17 mouse cellular contexts compared by ENCODE assay signal in genomic region chr6:125471921-125472320, GRCm38 (mm10). TPM values are rescaled to one million over a fixed set of nuclear protein-coding genes. Genes with fewer than 3 reads are reported as not detected.
A peak's percentile ranks its signal among the peaks of the same experiment; 100 is the strongest.
DNase-seq lines count a peak whose midpoint lies in the region; ATAC-seq and TF ChIP-seq lines count a peak whose summit lies in the region.
"Had no signal": no experiment of that assay in that cellular context is flagged by ENCODE, and none has a peak within 500 bp of the region (broad histone marks: within the 10 kb centered on the region; RNA-seq: fewer than 3 reads in every experiment).

No protein-coding gene starts in this region.

- DNase-seq in liver, embryonic 11.5 days (ENCODE audit: low spot score), result no peak
- DNase-seq in liver, postnatal 0 days, result no peak
- no peak for DNase-seq in right cerebral cortex, adult 2 months (ENCODE audit: low spot score in 2 of 2)
- DNase-seq in gastrocnemius, postnatal 14 days, result no peak
- DNase-seq: cerebellum, adult 11 months; kidney, postnatal 36 days; layer of hippocampus, postnatal 36 days; retina, postnatal 1 day had no signal

- no peak for TF ChIP-seq CTCF in liver, postnatal 0 days (IDR thresholded peaks at IDR 0.05; ENCODE audit: low read depth)
- TF ChIP-seq CTCF in bone marrow macrophage, adult 2 months (IDR thresholded peaks at IDR 0.05; ENCODE audit: low read depth, low read length), result no peak

- H3K4me2 ChIP-seq in hindbrain, embryonic 15.5 days, result no peak overlapping the region
- no peak overlapping the region for H3K4me2 ChIP-seq in hindbrain, embryonic 16.5 days (ENCODE audit: low read length)
- no peak overlapping the region; the same call in 1 of the 2 replicates for H3K4me2 ChIP-seq in liver, embryonic 11.5 days
- H3K4me2 ChIP-seq in liver, postnatal 0 days (ENCODE audit: low read depth, low read length), result no peak overlapping the region
- no peak overlapping the region for H3K4me2 ChIP-seq in limb, embryonic 15.5 days
- H3K4me2 ChIP-seq: embryonic facial prominence, embryonic 15.5 days; limb, embryonic 12.5 days; neural tube, embryonic 15.5 days had no signal

- no peak for TF ChIP-seq POLR2A in bone marrow macrophage, adult 2 months (IDR thresholded peaks at IDR 0.05; ENCODE audit: borderline replicate concordance, low read depth, low read length)

- H3K27ac ChIP-seq in hindbrain, embryonic 15.5 days (replicated peaks), result 0 out of 2 replicates have a peak overlapping the region, but pooled peaks have one; percentile 14
- no peak overlapping the region for H3K27ac ChIP-seq in hindbrain, embryonic 16.5 days (ENCODE audit: low read depth, low read length)
- H3K27ac ChIP-seq in liver, embryonic 11.5 days (ENCODE audit: low read depth, low read length), result peak overlapping the region; percentile 36; the same call in 1 of the 2 replicates
- no peak overlapping the region; the same call in 1 of the 2 replicates for H3K27ac ChIP-seq in liver, postnatal 0 days (ENCODE audit: low read depth)
- H3K27ac ChIP-seq in bone marrow macrophage, adult 2 months (ENCODE audit: insufficient read depth, low read depth, low read length), result peak overlapping the region; percentile 95
- H3K27ac ChIP-seq in limb, embryonic 15.5 days, result peak overlapping the region; percentile 17; the same call in 1 of the 2 replicates
- H3K27ac ChIP-seq: limb, embryonic 12.5 days; neural tube, embryonic 15.5 days had no signal

- H3K4me1 ChIP-seq in hindbrain, embryonic 15.5 days (replicated peaks), result peaks cover 31% of the 10 kb centered on the region
- H3K4me1 ChIP-seq in hindbrain, embryonic 16.5 days (ENCODE audit: control insufficient read depth, insufficient read depth, low read depth, low read length), result peaks cover 9% of the 10 kb centered on the region
- peaks cover 53% of the 10 kb centered on the region for H3K4me1 ChIP-seq in liver, embryonic 11.5 days (replicated peaks; ENCODE audit: control insufficient read depth, insufficient read depth, low read length)
- peaks cover 42% of the 10 kb centered on the region for H3K4me1 ChIP-seq in liver, postnatal 0 days (ENCODE audit: insufficient read depth)
- peaks cover 66% of the 10 kb centered on the region for H3K4me1 ChIP-seq in bone marrow macrophage, adult 2 months (ENCODE audit: control insufficient read depth, insufficient read depth, low read length)
- peaks cover 68% of the 10 kb centered on the region for H3K4me1 ChIP-seq in limb, embryonic 15.5 days

- ATAC-seq in hindbrain, embryonic 15.5 days (ENCODE audit: low FRiP score, low read depth), result no peak
- no peak for ATAC-seq in hindbrain, embryonic 16.5 days
- ATAC-seq in liver, embryonic 11.5 days (replicated peaks; ENCODE audit: low FRiP score), result no peak
- ATAC-seq in liver, postnatal 0 days, result no peak
- no peak for ATAC-seq in limb, embryonic 15.5 days (ENCODE audit: insufficient number of reproducible peaks, low FRiP score, low TSS enrichment, low read depth)
- ATAC-seq: forebrain, embryonic 14.5 days; Patski had no signal

- no peaks in the 10 kb centered on the region for H3K27me3 ChIP-seq in hindbrain, embryonic 15.5 days
- H3K27me3 ChIP-seq in hindbrain, embryonic 16.5 days (replicated peaks; ENCODE audit: control insufficient read depth, insufficient read depth, low read length), result no peaks in the 10 kb centered on the region
- no peaks in the 10 kb centered on the region for H3K27me3 ChIP-seq in liver, embryonic 11.5 days (replicated peaks; ENCODE audit: control insufficient read depth, insufficient read depth, low read length)
- no peaks in the 10 kb centered on the region for H3K27me3 ChIP-seq in liver, postnatal 0 days (ENCODE audit: insufficient read depth, low read length)
- H3K27me3 ChIP-seq in limb, embryonic 15.5 days, result no peaks in the 10 kb centered on the region
- H3K27me3 ChIP-seq: embryonic facial prominence, embryonic 15.5 days; limb, embryonic 12.5 days; neural tube, embryonic 15.5 days; Patski had no signal

- 48% methylated on average over 4 of the region's 4 CpGs for WGBS in hindbrain, embryonic 15.5 days
- 38% methylated on average over 4 of the region's 4 CpGs for WGBS in hindbrain, embryonic 16.5 days
- WGBS in liver, embryonic 11.5 days, result 41% methylated on average over 4 of the region's 4 CpGs
- 52% methylated on average over 4 of the region's 4 CpGs for WGBS in liver, postnatal 0 days (ENCODE audit: insufficient replicate concordance)
- 67% methylated on average over 4 of the region's 4 CpGs for WGBS in limb, embryonic 15.5 days

- H3K36me3 ChIP-seq in hindbrain, embryonic 15.5 days, result no peaks in the 10 kb centered on the region
- no peaks in the 10 kb centered on the region for H3K36me3 ChIP-seq in hindbrain, embryonic 16.5 days (ENCODE audit: control insufficient read depth, insufficient read depth, low read length)
- no peaks in the 10 kb centered on the region for H3K36me3 ChIP-seq in liver, embryonic 11.5 days (ENCODE audit: control insufficient read depth, insufficient read depth, low read length)
- H3K36me3 ChIP-seq in liver, postnatal 0 days (replicated peaks; ENCODE audit: insufficient read depth, low read length), result peaks cover 27% of the 10 kb centered on the region
- H3K36me3 ChIP-seq in limb, embryonic 15.5 days, result peaks cover 24% of the 10 kb centered on the region
- H3K36me3 ChIP-seq: embryonic facial prominence, embryonic 15.5 days; limb, embryonic 12.5 days; neural tube, embryonic 15.5 days had no signal

- no peak for TF ChIP-seq EP300 in liver, postnatal 0 days (IDR thresholded peaks at IDR 0.05; ENCODE audit: low read depth)

- no peaks in the 10 kb centered on the region for H3K9me3 ChIP-seq in hindbrain, embryonic 15.5 days
- no peaks in the 10 kb centered on the region for H3K9me3 ChIP-seq in hindbrain, embryonic 16.5 days (ENCODE audit: control insufficient read depth, low read length)
- H3K9me3 ChIP-seq in liver, embryonic 11.5 days (ENCODE audit: control insufficient read depth, low read length), result no peaks in the 10 kb centered on the region
- H3K9me3 ChIP-seq in liver, postnatal 0 days (ENCODE audit: low read length), result no peaks in the 10 kb centered on the region
- H3K9me3 ChIP-seq in limb, embryonic 15.5 days, result no peaks in the 10 kb centered on the region
- H3K9me3 ChIP-seq: embryonic facial prominence, embryonic 15.5 days; limb, embryonic 12.5 days; neural tube, embryonic 15.5 days had no signal

- H3K9ac ChIP-seq in hindbrain, embryonic 15.5 days, result no peak overlapping the region
- H3K9ac ChIP-seq in hindbrain, embryonic 16.5 days (ENCODE audit: low read depth, low read length), result no peak overlapping the region
- H3K9ac ChIP-seq in liver, embryonic 11.5 days (ENCODE audit: low read depth, low read length), result no peak overlapping the region
- H3K9ac ChIP-seq in liver, postnatal 0 days (replicated peaks), result no peak overlapping the region
- no peak overlapping the region for H3K9ac ChIP-seq in limb, embryonic 15.5 days
- H3K9ac ChIP-seq: embryonic facial prominence, embryonic 15.5 days; limb, embryonic 12.5 days; neural tube, embryonic 15.5 days had no signal

- intact Hi-C loops in gastrocnemius, postnatal 14 days (cut with DNase I; ENCODE audit: low total_unique reads), result no loop called here

- H3K4me3 ChIP-seq in hindbrain, embryonic 15.5 days, result no peak overlapping the region
- H3K4me3 ChIP-seq in hindbrain, embryonic 16.5 days (ENCODE audit: low read length), result no peak overlapping the region
- H3K4me3 ChIP-seq in liver, embryonic 11.5 days (ENCODE audit: low read depth, low read length), result no peak overlapping the region
- no peak overlapping the region for H3K4me3 ChIP-seq in liver, postnatal 0 days (ENCODE audit: low read depth, low read length)
- no peak overlapping the region for H3K4me3 ChIP-seq in bone marrow macrophage, adult 2 months (ENCODE audit: insufficient read depth, low read length)
- H3K4me3 ChIP-seq in limb, embryonic 15.5 days, result no peak overlapping the region
- H3K4me3 ChIP-seq: embryonic facial prominence, embryonic 15.5 days; limb, embryonic 12.5 days; neural tube, embryonic 15.5 days had no signal

RNA-seq across cellular contexts. Expression of gene Cd9, which starts 22.7 kb away (rescaled TPM):
- polyA plus RNA-seq in hindbrain, embryonic 15.5 days (2015; fragmentation: Nextera tagmentation; extraction: Ambion mirVana), result 108 TPM in 2 replicates
- polyA plus RNA-seq in hindbrain, embryonic 16.5 days (2015; fragmentation: Nextera tagmentation; extraction: Ambion mirVana), result 127 and 137 TPM in 2 replicates
- 111 and 113 TPM in 2 replicates for polyA plus RNA-seq in liver, embryonic 11.5 days (2014; fragmentation: Nextera tagmentation; extraction: Ambion mirVana)
- polyA plus RNA-seq in liver, postnatal 0 days (2015; fragmentation: Nextera tagmentation; extraction: Ambion mirVana), result 243 and 249 TPM in 2 replicates
- 321 and 343 TPM in 2 replicates for polyA plus RNA-seq in bone marrow macrophage, adult 2 months (2012; ENCODE audit: insufficient read depth, insufficient read length, missing spikeins)
- polyA plus RNA-seq in limb, embryonic 15.5 days (2015; fragmentation: Nextera tagmentation; extraction: Ambion mirVana), result 490 and 511 TPM in 2 replicates
- 10 to 100 TPM; 47.6 to 76.0 TPM for total RNA-seq in gastrocnemius, postnatal 14 days (2021)

Comparison
In these comparisons a context has a peak if more than half of its experiments do, and no peak if none do; other contexts are left out.
1. H3K27ac ChIP-seq: peak in hindbrain, embryonic 15.5 days (single experiment), liver, embryonic 11.5 days (single experiment), bone marrow macrophage, adult 2 months (single experiment) and limb, embryonic 15.5 days (single experiment); none in hindbrain, embryonic 16.5 days (single experiment) and liver, postnatal 0 days (single experiment).